Mouse (Mus musculus) monocyte, adult 5-6 weeks (primary cell): Measurements from ENCODE around the gene Rhbdd3. TPM values are rescaled to one million over a fixed set of nuclear protein-coding genes. Genes with fewer than 3 reads are reported as not detected.
A peak's percentile ranks its signal among the peaks of the same experiment; 100 is the strongest.

ENCODE experiments used
- ATAC-seq: fragments of 153-309, 156-312 bp; replicated peaks from 2 replicates; pipeline ENCODE4 v1.8.0; 2017; ENCODE audit warnings: mild to moderate bottlenecking; ENCODE audit not compliant: low TSS enrichment, insufficient number of reproducible peaks, severe bottlenecking, poor library complexity, low FRiP score
- total RNA-seq: library from RNA; stranded (forward); fragments of 200-1000, 200-491, 200-594 nt; gene quantifications from 3 replicates; pipeline ENCODE4 v1.2.3, GENCODE M21; 2017

Rhbdd3 gene
- total RNA-seq, 1 experiment from 2014 or later: 9.1 TPM

DNA sequence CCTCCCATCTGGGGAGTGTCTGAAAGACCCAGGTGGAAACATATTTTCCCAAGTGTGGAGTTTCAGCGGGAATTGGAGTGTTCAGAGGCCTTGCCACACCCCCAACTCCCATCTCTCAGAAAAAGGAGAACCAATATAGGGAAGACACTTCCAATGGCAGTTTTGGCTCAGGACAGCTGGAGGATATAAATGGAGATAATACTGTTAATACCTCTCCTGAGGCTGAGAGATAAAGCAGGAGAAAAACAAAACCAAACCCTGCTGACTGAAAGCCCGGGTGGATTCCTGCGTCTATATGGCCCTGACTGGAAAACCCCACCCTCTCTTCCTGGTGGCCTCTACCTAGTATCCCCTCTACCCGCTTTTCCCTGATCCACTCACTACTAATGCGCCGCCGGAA is 3.7 kb downstream of the Rhbdd3 start:
- no peak for ATAC-seq

DNA sequence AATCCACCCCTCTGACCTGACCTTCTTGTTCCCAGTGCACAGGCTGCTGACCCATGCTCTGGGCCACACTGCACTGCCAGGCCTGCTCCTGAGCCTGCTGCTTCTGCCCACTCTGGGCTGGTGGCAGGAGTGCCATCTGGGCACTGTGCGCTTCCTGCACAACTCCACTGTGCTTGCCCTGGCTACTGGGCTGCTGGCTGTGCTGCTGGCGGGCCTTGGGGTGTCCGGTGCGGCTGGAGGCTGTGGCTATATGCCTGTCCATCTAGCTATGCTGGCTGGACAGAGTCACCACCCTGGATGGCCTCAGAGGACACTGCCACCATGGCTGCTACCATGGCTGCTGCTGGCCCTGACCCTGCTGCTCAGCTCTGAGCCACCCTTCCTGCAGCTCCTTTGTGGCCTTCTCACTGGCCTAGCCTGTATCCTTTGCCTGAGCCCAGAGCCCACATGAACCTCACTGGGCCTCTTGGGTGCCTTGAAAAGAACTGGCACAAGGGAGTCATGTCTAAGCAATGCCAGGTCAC is 5.3 kb downstream of the Rhbdd3 start:
- no peak for ATAC-seq

GRCm38 (mm10) chr11:5109441-5109840 is 10.7 kb downstream of the Rhbdd3 start:
- no peak for ATAC-seq

DNA sequence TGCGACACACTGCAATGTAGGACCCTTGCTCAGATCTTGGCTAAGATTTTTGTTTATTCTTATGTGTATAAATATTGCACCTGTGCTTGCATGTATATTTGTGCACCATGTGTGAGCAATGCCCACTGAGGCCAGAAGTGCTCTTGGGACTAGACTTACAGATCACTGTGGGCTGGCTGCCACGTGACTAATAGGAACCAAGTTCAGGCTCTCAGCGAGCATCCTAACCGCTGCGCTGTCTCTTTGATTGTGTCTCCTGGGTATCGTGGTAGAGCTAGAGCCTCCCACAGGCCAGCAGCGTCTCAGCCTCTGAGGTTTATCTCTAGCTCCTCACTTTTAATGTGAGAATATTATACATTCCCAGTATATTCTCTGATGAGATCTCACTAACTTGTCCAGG is 14.9 kb downstream of the Rhbdd3 start:
- no peak for ATAC-seq

GRCm38 (mm10) chr11:5114931-5115581 is 16.3 kb downstream of the Rhbdd3 start:
- peak; percentile 96 for ATAC-seq

DNA sequence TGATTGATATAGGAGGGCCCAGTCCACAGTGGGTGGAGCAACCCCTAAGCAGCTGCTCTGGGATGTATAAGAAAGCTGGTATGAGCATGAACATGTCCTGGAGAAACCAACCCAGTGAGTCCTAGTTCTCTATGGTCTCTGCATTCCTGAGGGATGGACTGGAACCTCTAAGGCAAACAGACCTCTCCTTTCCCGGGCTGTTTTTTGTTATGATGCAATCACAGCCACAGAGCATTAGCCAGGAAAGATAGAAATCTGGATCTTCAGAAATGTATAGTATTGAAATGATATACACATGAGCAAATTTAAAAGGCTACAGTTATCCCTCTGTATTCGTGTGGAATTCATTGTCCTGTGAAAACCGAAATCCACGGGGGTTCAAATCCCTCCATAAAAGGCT is 27.0 kb downstream of the Rhbdd3 start:
- no peak for ATAC-seq

DNA sequence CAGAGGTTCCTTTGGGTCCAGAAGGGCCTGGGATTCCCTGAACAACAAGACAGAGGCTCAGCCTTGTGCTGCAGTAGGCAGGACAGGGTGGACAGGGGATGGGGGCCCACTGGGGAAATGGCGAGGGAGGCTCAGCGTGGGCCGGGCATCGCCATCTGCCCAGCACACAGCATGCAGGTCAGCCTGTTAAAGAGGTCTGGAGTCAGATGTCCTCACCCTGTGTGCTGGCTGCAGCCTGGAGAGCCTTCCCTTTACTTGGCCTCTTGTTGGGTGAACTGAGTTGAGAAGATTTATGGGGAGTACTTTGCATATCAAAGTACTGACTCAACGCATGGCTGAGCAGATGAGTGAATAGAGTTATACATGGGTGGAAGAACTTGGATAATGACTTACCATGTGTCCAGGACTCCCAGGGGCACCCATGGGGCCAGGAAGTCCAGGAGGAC is 30.3 kb downstream of the Rhbdd3 start:
- no peak for ATAC-seq

GRCm38 (mm10) chr11:5130111-5130665 is 31.5 kb downstream of the Rhbdd3 start:
- peak; percentile 15 for ATAC-seq

DNA sequence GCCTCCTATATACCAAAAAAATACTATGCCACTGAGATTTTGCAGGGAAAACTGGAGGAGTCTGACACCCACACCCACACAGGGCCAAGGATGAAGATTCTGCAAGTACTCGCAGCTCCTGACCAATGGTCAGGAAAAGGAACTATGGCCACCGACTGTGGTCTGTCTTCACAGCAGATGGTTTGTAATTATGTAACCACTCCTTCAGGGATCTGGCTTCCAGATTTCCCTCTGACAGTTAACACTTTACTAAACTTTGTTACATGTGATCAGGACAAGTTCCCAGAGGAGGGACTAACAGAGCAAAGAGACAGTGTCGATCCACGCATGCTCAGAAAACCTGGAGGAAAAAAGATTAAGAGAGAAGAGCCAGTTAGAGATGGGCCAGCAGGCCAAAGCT is 34.0 kb downstream of the Rhbdd3 start:
- no peak for ATAC-seq

DNA sequence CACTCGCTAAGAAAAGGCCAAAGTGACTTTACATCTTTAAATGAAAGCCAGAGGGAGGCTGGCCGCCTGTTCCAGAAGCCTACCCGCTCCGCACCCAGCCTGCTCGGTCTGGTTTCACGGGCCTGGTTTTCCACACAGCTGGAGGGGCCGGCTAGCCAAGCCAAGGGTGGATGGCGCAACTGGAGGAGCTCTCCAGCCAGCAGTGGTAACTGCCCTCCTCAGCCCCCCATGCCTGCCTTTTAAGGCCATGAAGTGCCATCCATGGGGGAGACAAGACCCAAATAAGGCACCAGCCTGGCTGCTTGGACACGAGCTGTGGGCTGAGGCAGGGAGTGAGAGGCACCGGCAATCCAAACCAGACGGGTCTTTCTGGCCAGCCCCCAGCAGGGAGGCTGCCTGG is 37.2 kb downstream of the Rhbdd3 start:
- no peak for ATAC-seq

DNA sequence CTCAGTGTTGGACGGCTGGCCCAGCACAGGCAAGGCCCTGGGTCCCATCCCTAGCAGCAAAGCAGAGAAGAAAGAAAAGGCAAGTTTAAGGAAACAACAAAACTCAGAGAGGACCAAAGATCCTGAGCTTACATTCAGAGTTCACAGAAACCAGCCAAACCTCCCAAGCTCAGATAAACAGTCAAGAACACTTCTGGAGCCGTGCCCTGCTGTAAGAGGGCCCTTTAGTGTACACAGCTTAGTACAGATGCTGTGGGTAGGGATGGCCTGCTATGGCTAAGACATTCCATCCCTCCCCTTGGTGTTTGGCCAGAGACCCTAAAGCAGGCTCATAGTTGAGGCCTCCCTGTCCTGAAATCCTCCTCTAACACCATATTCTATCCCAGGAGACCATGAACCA is 39.9 kb downstream of the Rhbdd3 start:
- no peak for ATAC-seq

GRCm38 (mm10) chr11:5139372-5139771 is 40.6 kb downstream of the Rhbdd3 start:
- ATAC-seq: no peak

- ATAC-seq: no peak
Measured at GRCm38 (mm10) chr11:5140619-5141018, 41.9 kb downstream of the Rhbdd3 start.

GRCm38 (mm10) chr11:5141252-5141651 is 42.5 kb downstream of the Rhbdd3 start:
- ATAC-seq: no peak

- no peak; the same call in 1 of the 2 replicates for ATAC-seq
Measured at GRCm38 (mm10) chr11:5141965-5142364, 43.2 kb downstream of the Rhbdd3 start.

- no peak for ATAC-seq
Measured at GRCm38 (mm10) chr11:5145600-5145999, 46.9 kb downstream of the Rhbdd3 start.

GRCm38 (mm10) chr11:5149249-5149648 is 50.5 kb downstream of the Rhbdd3 start:
- no peak for ATAC-seq

GRCm38 (mm10) chr11:5149955-5150354 is 51.2 kb downstream of the Rhbdd3 start:
- no peak for ATAC-seq

DNA sequence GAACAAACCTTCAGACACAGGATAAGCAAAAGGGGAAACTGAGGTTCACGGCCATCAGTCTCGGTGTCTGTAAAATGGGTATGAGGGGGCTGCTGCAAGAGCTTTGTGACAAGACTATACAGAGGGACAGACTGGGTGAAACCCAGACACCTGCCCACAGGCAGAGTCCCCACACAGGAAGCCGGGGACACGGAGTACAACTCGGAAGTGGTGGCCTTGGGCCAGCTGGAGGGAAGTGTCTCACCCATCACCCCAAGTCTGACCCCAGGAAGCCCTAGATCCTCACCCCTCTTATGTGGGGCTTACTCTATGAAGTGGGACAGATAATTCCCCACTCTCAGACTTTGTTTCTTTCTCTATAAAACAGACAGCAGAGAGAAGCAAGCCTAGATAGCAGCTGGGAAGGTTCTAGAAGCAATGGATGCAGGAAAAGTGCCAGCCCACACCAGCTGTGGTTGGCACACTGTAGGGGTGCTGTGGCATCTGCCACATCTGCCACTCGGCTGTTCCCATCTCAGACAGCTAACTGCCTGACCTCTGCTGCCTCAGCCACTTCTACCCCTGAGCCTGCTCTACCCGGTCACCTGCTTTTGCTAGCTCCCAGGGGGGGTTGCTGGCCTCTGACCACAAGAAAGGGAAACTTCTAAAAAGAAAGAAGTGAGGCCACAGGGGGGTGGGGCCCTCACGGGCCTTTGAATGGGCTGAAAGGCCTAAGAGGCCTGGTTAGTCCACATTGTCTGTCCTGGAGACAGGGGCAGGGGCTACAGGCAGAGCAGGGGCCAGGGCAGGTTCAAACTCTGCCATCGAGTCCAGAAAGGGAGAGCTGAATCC is 51.9 kb downstream of the Rhbdd3 start:
- ATAC-seq: 0 out of 2 replicates have a peak, but pooled peaks have one; percentile 22

- ATAC-seq: no peak
Measured at GRCm38 (mm10) chr11:5151247-5151630, 52.5 kb downstream of the Rhbdd3 start.
